Mouse (Mus musculus): ENCODE measurements around the gene Twf2. TPM values are rescaled to one million over a fixed set of nuclear protein-coding genes. Genes with fewer than 3 reads are reported as not detected.
"Not testable (repeated sequence)": the region's sequence is repeated elsewhere in the genome, so short reads cannot be mapped to it uniquely, and the experiment has no call there.

Gene Twf2
- polyA plus RNA-seq, 1 experiment from 2014 or later: 76.4 TPM

DNA sequence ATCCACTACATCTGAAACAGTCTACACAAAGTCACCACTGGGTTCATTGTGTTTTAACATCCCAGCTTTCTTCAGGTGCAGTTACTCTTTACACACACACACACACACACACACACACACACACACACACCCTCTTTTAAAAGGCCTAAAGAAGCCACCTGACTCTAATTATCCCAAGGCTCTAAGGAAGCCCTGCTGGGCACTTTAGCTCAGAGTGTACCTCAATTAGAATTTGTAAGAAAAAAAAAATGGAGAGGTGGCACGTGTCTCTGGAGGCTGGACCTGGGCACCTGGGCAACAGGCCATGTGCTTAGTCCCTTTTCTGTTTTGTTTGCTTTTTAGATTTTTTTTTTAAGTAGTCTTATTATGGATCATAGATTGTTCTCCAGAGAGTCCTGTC is 35.2 kb upstream of the Twf2 start:
- Histone ChIP-seq H3K36me3 (no peaks in the 10 kb centered on the region), H3K4me1 (peaks cover 9% of the 10 kb centered on the region), H3K4me2 (no peak overlapping the region), H3K9ac (no peak overlapping the region), H3K27ac (no peak overlapping the region), H3K9me3 (no peaks in the 10 kb centered on the region), H3K4me3 (no peak overlapping the region), H3K27me3 (0 out of 2 replicates have a peak, but pooled peaks cover 3% of the 10 kb centered on the region)
- ATAC-seq (ENCODE audit: borderline replicate concordance, extremely low read depth, low FRiP score, low TSS enrichment): no peak
- WGBS: 38% methylated on average over 1 of the region's 1 CpGs

DNA sequence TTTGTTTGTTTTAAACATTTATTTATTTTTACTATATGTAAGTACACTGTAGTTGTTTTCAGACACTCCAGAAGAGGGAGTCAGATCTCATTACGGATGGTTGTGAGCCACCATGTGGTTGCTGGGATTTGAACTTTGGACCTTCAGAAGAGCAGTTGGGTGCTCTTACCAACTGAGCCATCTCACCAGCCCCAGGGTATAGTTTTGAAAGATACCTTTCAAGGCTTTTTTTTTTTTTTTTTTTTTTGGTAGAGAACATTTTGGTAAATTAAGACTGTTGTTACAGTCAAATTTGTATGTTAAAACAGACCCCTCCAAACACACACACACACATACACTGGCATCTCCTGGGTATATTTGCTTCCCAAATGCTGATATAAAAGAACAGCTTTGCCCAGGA is 33.9 kb upstream of the Twf2 start:
- not testable (repeated sequence) for H3K36me3 ChIP-seq; H3K27me3 ChIP-seq; H3K9ac ChIP-seq; H3K4me2 ChIP-seq; H3K9me3 ChIP-seq; ATAC-seq (ENCODE audit: borderline replicate concordance, extremely low read depth, low FRiP score, low TSS enrichment); H3K27ac ChIP-seq; H3K4me3 ChIP-seq
- WGBS: 77% methylated on average over 1 of the region's 1 CpGs
- peaks cover 19% of the 10 kb centered on the region for H3K4me1 ChIP-seq

DNA sequence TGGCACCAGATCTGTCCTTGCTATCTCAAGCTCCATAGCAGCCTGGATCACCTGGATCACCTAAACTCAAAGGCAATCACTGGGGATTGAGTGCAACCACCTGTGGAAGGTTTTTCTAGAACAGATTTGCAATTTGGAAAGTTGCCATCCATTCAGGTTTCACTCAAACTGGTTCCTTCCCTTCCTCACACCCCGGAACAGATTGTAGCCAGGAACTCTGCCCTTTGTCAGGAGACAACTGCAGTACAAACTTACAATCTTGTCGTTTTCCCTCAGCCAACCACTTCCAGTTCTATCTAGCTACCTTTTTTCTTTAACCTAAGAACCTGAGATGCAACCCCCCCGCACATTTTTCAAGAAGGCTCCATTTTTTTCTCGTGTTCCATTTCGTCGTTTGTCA is 33.0 kb upstream of the Twf2 start:
- Histone ChIP-seq H3K4me3 (peak overlapping the region; percentile 89; the same call in 1 of the 2 replicates), H3K4me1 (peaks cover 24% of the 10 kb centered on the region), H3K4me2 (peak overlapping the region; percentile 85), H3K9ac (no peak overlapping the region), H3K27me3 (no peaks in the 10 kb centered on the region), H3K27ac (no peak overlapping the region), H3K9me3 (no peaks in the 10 kb centered on the region), H3K36me3 (no peaks in the 10 kb centered on the region)
- ATAC-seq (ENCODE audit: borderline replicate concordance, extremely low read depth, low FRiP score, low TSS enrichment): no peak
- WGBS: 29% methylated on average over 6 of the region's 6 CpGs

- no peaks in the 10 kb centered on the region for H3K9me3 ChIP-seq
- H3K36me3 ChIP-seq: no peaks in the 10 kb centered on the region
These were observed 32.2 kb upstream of the Twf2 start, which contains the start of gene Wdr82 for GRCm38 (mm10) chr9:106170556-106171345. Wdr82 (plus strand) TSS chr9:106170928.

DNA sequence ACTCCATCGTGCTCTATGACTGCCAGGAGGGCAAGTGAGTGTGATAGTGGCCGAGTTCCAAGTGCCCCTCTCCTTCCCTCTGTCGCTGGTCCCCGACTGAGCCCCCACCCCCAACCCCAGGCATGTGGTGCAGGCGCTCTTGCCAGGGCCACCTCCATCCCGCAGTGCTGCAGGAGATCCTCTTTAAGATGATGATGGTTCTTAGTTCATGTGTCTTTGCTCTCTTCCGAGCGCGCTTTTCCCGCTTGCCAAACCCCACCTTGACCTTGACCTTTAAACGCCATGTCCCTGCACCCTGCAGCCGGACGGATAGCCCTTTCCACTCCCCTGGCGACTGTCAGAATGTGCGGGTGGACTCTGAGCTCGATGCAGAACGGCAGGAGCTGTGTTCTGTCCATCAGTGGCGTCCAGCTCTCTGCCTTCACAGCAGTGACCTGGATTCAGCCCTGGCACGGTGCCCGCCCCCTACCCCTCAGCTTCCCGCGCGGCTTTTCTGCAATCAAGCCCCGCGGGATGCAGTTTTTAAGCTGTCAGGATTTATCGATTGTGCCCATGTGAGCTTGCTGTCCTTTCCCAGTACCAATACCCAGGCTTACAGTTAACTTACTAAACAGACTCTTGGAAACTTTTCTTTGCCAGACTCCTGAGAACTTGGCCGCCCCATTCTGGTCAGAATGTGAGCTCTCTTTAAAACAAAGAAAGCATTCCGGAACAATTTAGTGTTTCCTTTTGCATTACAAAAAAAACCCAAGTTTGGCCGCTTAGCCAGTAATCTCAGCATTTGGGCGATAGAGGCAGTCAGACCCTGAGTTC is 31.4 kb upstream of the Twf2 start:
- Histone ChIP-seq H3K4me1 (peaks cover 29% of the 10 kb centered on the region), H3K36me3 (peaks cover under 1% of the 10 kb centered on the region; the same call in 1 of the 2 replicates), H3K4me3 (peak overlapping the region; percentile 89), H3K9ac (peak overlapping the region; percentile 97), H3K27me3 (no peaks in the 10 kb centered on the region), H3K4me2 (peak overlapping the region; percentile 85), H3K9me3 (no peaks in the 10 kb centered on the region), H3K27ac (peak overlapping the region; percentile 96)
- WGBS: under 1% methylated on average over 30 of the region's 30 CpGs
- ATAC-seq (ENCODE audit: borderline replicate concordance, extremely low read depth, low FRiP score, low TSS enrichment): peak; percentile 69

More at GRCm38 (mm10) chr9:106170556-106171345, 32.2 kb upstream of the Twf2 start, which contains the start of gene Wdr82:
- Histone ChIP-seq H3K27ac (peak within 1 kb of the TSS; percentile 96), H3K4me2 (peak within 1 kb of the TSS; percentile 85), H3K9ac (peak within 1 kb of the TSS; percentile 97), H3K4me1 (peaks cover 29% of the 10 kb centered on the region), H3K27me3 (no peaks in the 10 kb centered on the region), H3K4me3 (peak within 1 kb of the TSS; percentile 89)
- peak; percentile 93 for ATAC-seq (ENCODE audit: borderline replicate concordance, extremely low read depth, low FRiP score, low TSS enrichment)
- under 1% methylated on average over 78 of the region's 81 CpGs for WGBS

DNA sequence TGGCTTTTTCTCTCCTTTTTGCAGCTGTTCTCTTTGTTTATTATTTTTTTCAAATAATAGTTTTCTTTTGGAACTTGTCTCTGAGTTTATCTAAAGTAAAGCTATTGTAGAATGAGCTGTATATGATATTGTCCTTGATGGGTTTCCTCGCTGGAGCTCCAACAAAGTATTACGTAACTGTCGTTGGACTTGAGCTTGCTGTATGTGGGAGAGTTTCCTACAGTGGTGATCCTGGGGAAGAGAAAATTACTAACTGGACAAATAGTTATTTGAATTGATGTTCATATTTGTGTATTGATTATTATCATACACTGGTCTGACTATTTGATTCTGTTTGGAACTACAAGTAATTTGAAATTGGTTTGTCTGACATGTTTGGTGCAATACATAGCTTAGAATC is 30.4 kb upstream of the Twf2 start:
- no peak overlapping the region; the same call in 1 of the 2 replicates for H3K27ac ChIP-seq
- 2% methylated on average over 3 of the region's 3 CpGs for WGBS
- no peak for ATAC-seq (ENCODE audit: borderline replicate concordance, extremely low read depth, low FRiP score, low TSS enrichment)

DNA sequence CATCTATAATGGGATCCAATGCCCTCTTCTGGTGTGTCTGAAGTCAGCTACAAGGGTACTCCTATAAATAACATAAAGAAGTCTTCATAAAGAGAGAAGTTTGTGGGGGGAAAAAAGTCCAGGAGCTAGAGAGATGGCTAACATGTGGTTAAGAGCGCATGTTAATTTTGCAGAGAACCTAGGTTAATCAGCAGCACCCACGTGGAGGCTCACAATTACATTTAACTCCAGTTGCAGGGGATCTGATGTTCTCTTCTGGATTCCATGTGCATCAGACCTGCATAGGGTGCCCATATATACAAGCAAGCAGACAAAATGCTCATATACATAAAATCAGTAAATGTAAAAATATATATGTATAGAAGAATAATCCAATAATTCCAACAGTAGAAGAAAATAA is 29.5 kb upstream of the Twf2 start:
- no peaks in the 10 kb centered on the region for H3K27me3 ChIP-seq
- H3K4me3 ChIP-seq: peak overlapping the region; percentile 89; the same call in 1 of the 2 replicates
- WGBS: 63% methylated on average over 2 of the region's 2 CpGs
- H3K36me3 ChIP-seq: peaks cover 19% of the 10 kb centered on the region
- H3K4me1 ChIP-seq: peaks cover 29% of the 10 kb centered on the region
- no peaks in the 10 kb centered on the region for H3K9me3 ChIP-seq
- no peak for ATAC-seq (ENCODE audit: borderline replicate concordance, extremely low read depth, low FRiP score, low TSS enrichment)
- peak overlapping the region; percentile 97; the same call in 1 of the 2 replicates for H3K9ac ChIP-seq
- H3K4me2 ChIP-seq: peak overlapping the region; percentile 85
- H3K27ac ChIP-seq: no peak overlapping the region

More for the DNA sequence above, 30.4 kb upstream of the Twf2 start:
- H3K27me3 ChIP-seq: no peaks in the 10 kb centered on the region
- H3K4me1 ChIP-seq: peaks cover 29% of the 10 kb centered on the region
- H3K4me2 ChIP-seq: peak overlapping the region; percentile 85
- peak overlapping the region; percentile 97 for H3K9ac ChIP-seq
- H3K9me3 ChIP-seq: no peaks in the 10 kb centered on the region
- peak overlapping the region; percentile 89 for H3K4me3 ChIP-seq
- H3K36me3 ChIP-seq: peaks cover 11% of the 10 kb centered on the region

GRCm38 (mm10) chr9:106175552-106176200 is 27.2 kb upstream of the Twf2 start:
- no peak for ATAC-seq (ENCODE audit: borderline replicate concordance, extremely low read depth, low FRiP score, low TSS enrichment)
- Histone ChIP-seq H3K4me3 (no peak overlapping the region), H3K4me1 (peaks cover 21% of the 10 kb centered on the region), H3K9me3 (no peaks in the 10 kb centered on the region), H3K27me3 (no peaks in the 10 kb centered on the region), H3K36me3 (peaks cover 40% of the 10 kb centered on the region), H3K27ac (no peak overlapping the region), H3K9ac (no peak overlapping the region), H3K4me2 (no peak overlapping the region)
- 61% methylated on average over 3 of the region's 3 CpGs for WGBS

DNA sequence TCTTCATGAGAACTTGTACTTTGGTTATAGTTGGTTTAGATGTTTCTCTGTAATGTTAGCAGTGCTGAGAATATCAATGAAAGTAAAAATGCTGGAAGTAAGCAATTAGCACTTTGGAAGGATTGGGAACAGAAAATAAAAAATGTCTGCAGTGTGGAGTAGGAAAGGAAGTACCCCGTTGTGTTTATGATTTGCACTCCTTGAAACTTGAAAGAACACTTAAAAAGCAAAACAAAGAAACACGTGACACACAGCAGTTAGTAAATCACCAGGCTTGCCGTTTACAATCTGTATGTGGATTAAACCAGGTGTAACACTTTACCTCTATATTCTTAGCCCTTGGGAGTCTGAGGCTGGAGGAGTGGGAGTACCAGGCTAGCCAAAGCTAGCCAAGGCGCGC is 26.1 kb upstream of the Twf2 start:
- no peak for ATAC-seq (ENCODE audit: borderline replicate concordance, extremely low read depth, low FRiP score, low TSS enrichment)
- H3K9ac ChIP-seq: no peak overlapping the region
- H3K9me3 ChIP-seq: no peaks in the 10 kb centered on the region
- no peak overlapping the region for H3K27ac ChIP-seq
- H3K27me3 ChIP-seq: no peaks in the 10 kb centered on the region
- 71% methylated on average over 5 of the region's 5 CpGs for WGBS
- peaks cover 21% of the 10 kb centered on the region for H3K4me1 ChIP-seq
- no peak overlapping the region for H3K4me3 ChIP-seq
- peaks cover 51% of the 10 kb centered on the region for H3K36me3 ChIP-seq
- H3K4me2 ChIP-seq: no peak overlapping the region

GRCm38 (mm10) chr9:106177799-106178198 is 25.1 kb upstream of the Twf2 start:
- Histone ChIP-seq H3K9ac (no peak overlapping the region), H3K4me1 (peaks cover 21% of the 10 kb centered on the region), H3K4me2 (no peak overlapping the region), H3K36me3 (peaks cover 61% of the 10 kb centered on the region), H3K27ac (no peak overlapping the region), H3K9me3 (no peaks in the 10 kb centered on the region), H3K27me3 (no peaks in the 10 kb centered on the region), H3K4me3 (no peak overlapping the region)
- no peak for ATAC-seq (ENCODE audit: borderline replicate concordance, extremely low read depth, low FRiP score, low TSS enrichment)
- 90% methylated on average over 6 of the region's 6 CpGs for WGBS

DNA sequence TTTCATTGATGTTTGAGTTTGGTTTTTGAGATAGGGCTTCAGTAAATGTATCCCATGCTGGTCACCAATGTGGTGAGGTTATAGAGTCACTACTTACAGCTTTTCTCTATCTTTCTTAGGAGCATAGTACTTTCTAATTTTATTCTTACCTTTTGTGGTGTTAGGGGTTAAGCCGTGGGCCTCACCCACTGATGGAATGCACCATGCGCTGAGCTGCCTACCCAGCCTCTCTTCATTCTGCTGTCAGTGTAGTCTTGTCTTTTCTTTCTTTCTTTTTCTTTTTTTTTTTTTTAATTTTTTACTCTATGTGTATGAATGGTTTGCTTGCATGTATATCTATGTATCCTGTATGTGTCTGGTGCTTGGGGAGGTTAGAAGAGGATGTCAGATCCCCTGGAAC is 23.5 kb upstream of the Twf2 start:
- 81% methylated on average over 2 of the region's 2 CpGs for WGBS
- Histone ChIP-seq H3K4me2 (no peak overlapping the region), H3K36me3 (peaks cover 78% of the 10 kb centered on the region), H3K9ac (no peak overlapping the region), H3K9me3 (no peaks in the 10 kb centered on the region), H3K4me1 (peaks cover 9% of the 10 kb centered on the region), H3K4me3 (no peak overlapping the region), H3K27ac (no peak overlapping the region), H3K27me3 (no peaks in the 10 kb centered on the region)
- ATAC-seq (ENCODE audit: borderline replicate concordance, extremely low read depth, low FRiP score, low TSS enrichment): no peak

All from lung, embryonic 15.5 days (tissue).